23 mouse cellular contexts compared by ENCODE assay signal in the genomic region with DNA sequence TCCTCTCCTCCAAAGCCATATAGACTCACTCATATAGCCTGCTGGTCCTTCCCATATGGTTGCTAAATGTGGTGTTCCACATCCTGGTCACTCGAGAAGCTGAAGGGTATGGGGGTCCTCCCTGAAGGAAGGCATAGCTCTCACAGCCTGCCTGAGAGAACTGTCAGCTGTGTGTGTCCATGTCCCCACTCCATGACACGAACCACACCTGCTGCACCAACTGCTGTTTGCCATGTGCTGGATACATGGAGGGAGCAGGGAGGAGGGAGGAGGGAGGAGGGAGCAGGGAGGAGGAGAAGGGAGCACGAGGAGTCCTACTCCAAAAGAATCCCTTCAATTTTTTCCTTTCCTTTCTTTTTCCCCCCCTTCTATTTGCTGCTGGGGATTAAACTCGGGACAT. TPM values are rescaled to one million over a fixed set of nuclear protein-coding genes. Genes with fewer than 3 reads are reported as not detected.
A peak's percentile ranks its signal among the peaks of the same experiment; 100 is the strongest.
DNase-seq lines count a peak whose midpoint lies in the region; ATAC-seq and TF ChIP-seq lines count a peak whose summit lies in the region.
"Had no signal": no experiment of that assay in that cellular context is flagged by ENCODE, and none has a peak within 500 bp of the region (broad histone marks: within the 10 kb centered on the region; RNA-seq: fewer than 3 reads in every experiment).

No protein-coding gene starts in this region.

- peak; percentile 34 for DNase-seq in embryonic facial prominence, embryonic 14.5 days (ENCODE audit: low spot score)
- DNase-seq in embryonic facial prominence, embryonic 10.5 days (ENCODE audit: low spot score) = no peak
- no peak for DNase-seq in heart, postnatal 14 days
- no peak for DNase-seq in retina, embryonic 14.5 days (ENCODE audit: low spot score)
- DNase-seq: adrenal gland, adult 2 months; adrenal gland, adult 8-10 months; adrenal gland, postnatal 10 days; adrenal gland, postnatal 14 days; adrenal gland, postnatal 25 days; adrenal gland, postnatal 36 days; B cell, adult 2 months; cerebellum, adult 11 months; cerebellum, adult 11-12 months; cerebellum, adult 18-20 months; cerebellum, adult 2 months had no signal

- peaks cover 33% of the 10 kb centered on the region for H3K79me2 ChIP-seq in myocyte (ENCODE audit: control insufficient read depth, insufficient read depth)

- no peaks in the 10 kb centered on the region for H3K9me3 ChIP-seq in embryonic facial prominence, embryonic 14.5 days (ENCODE audit: control insufficient read depth, low read length)
- no peaks in the 10 kb centered on the region for H3K9me3 ChIP-seq in embryonic facial prominence, embryonic 10.5 days

- TF ChIP-seq CTCF in bone marrow, adult 2 months (IDR thresholded peaks at IDR 0.05; ENCODE audit: control insufficient read depth, insufficient read depth, low read length) = 0 out of 2 replicates have a peak, but pooled peaks have one; percentile 3

- H3K4me2 ChIP-seq in embryonic facial prominence, embryonic 14.5 days (ENCODE audit: low read depth, low read length) = no peak overlapping the region
- no peak overlapping the region for H3K4me2 ChIP-seq in myocyte (ENCODE audit: low read depth)

- no peak overlapping the region for H3K4me3 ChIP-seq in embryonic facial prominence, embryonic 14.5 days (ENCODE audit: low read depth, low read length)
- no peak overlapping the region for H3K4me3 ChIP-seq in embryonic facial prominence, embryonic 10.5 days
- H3K4me3 ChIP-seq in bone marrow, adult 2 months (replicated peaks; ENCODE audit: control insufficient read depth, low read depth, low read length) = no peak overlapping the region
- H3K4me3 ChIP-seq in myocyte = no peak overlapping the region

- WGBS in embryonic facial prominence, embryonic 14.5 days = 76% methylated on average over 4 of the region's 4 CpGs
- 72% methylated on average over 4 of the region's 4 CpGs for WGBS in embryonic facial prominence, embryonic 10.5 days
- WGBS in bone marrow, adult 2 months = 51% methylated on average over 4 of the region's 4 CpGs

- no peaks in the 10 kb centered on the region for H3K27me3 ChIP-seq in embryonic facial prominence, embryonic 14.5 days (replicated peaks; ENCODE audit: control insufficient read depth, insufficient read depth, low read length)
- no peaks in the 10 kb centered on the region for H3K27me3 ChIP-seq in embryonic facial prominence, embryonic 10.5 days (replicated peaks; ENCODE audit: low read depth, poor library complexity, severe bottlenecking)
- no peaks in the 10 kb centered on the region for H3K27me3 ChIP-seq in myocyte (ENCODE audit: control insufficient read depth, insufficient read depth, insufficient read length)
- H3K27me3 ChIP-seq: CH12.LX, Patski had no signal

- H3ac ChIP-seq in myocyte (ENCODE audit: control insufficient read depth, insufficient read length) = no peak overlapping the region

- no peaks in the 10 kb centered on the region for H3K36me3 ChIP-seq in embryonic facial prominence, embryonic 14.5 days (ENCODE audit: control insufficient read depth, insufficient read depth, low read length)
- H3K36me3 ChIP-seq in embryonic facial prominence, embryonic 10.5 days (replicated peaks) = no peaks in the 10 kb centered on the region
- peaks cover 26% of the 10 kb centered on the region for H3K36me3 ChIP-seq in myocyte (ENCODE audit: control insufficient read depth, insufficient read depth)
- H3K36me3 ChIP-seq: G1E had no signal

- no peak overlapping the region for H3K27ac ChIP-seq in embryonic facial prominence, embryonic 14.5 days (replicated peaks; ENCODE audit: low read depth, low read length)
- no peak overlapping the region for H3K27ac ChIP-seq in embryonic facial prominence, embryonic 10.5 days (replicated peaks)
- no peak overlapping the region for H3K27ac ChIP-seq in bone marrow, adult 2 months (ENCODE audit: control insufficient read depth, insufficient read depth, low read depth, low read length, poor library complexity)

- H3K9ac ChIP-seq in embryonic facial prominence, embryonic 14.5 days (ENCODE audit: low read depth, low read length) = no peak overlapping the region

- no peak for ATAC-seq in embryonic facial prominence, embryonic 14.5 days (ENCODE audit: low read depth)
- ATAC-seq: activated CD4-positive, CD25-positive, alpha-beta regulatory T cell, adult 4 months; CD4-positive, CD25-positive, alpha-beta regulatory T cell, adult 4 months had no signal

- no peak for TF ChIP-seq POLR2A in bone marrow, adult 2 months (IDR thresholded peaks at IDR 0.05; ENCODE audit: borderline replicate concordance, control insufficient read depth, low read depth, low read length)
- peak; percentile 49 for TF ChIP-seq POLR2A in myocyte (IDR thresholded peaks at IDR 0.05; ENCODE audit: insufficient read length, low read depth)

- no peaks in the 10 kb centered on the region for H3K4me1 ChIP-seq in embryonic facial prominence, embryonic 14.5 days (ENCODE audit: control insufficient read depth, insufficient read depth, low read length)
- H3K4me1 ChIP-seq in embryonic facial prominence, embryonic 10.5 days = 0 out of 2 replicates have a peak, but pooled peaks cover 2% of the 10 kb centered on the region
- no peaks in the 10 kb centered on the region for H3K4me1 ChIP-seq in bone marrow, adult 2 months (ENCODE audit: control insufficient read depth, insufficient read depth, low read length)

- intact Hi-C loops in heart, postnatal 14 days (cut with DNase I) = loop anchor here (5.0 kb wide), 1 partner anchor 32 kb away; a partner anchor contains a TSS

TF ChIP-seq in myocyte, 11 proteins besides CTCF, POLR2A, EP300 and RAD21:
- TF ChIP-seq MYOG (IDR thresholded peaks at IDR 0.05; ENCODE audit: control insufficient read depth in 1 of 3, insufficient read depth in 1 of 3, insufficient read length in 2 of 3, low read depth in 2 of 3) = peak; percentile 65 to 99 (median 98)
- TF ChIP-seq TCF3 (IDR thresholded peaks at IDR 0.05; ENCODE audit: insufficient read length, low read depth) = peak; percentile 95
- TF ChIP-seq SRF (IDR thresholded peaks at IDR 0.05; ENCODE audit: control insufficient read depth, insufficient read length, low read depth) = no peak
- peak; percentile 67 for TF ChIP-seq POLR2AphosphoS2 (IDR thresholded peaks at IDR 0.05; ENCODE audit: insufficient read length, low read depth)
- no peak for TF ChIP-seq USF1 (IDR thresholded peaks at IDR 0.05; ENCODE audit: low read depth)
- no peak for TF ChIP-seq E2F4 (IDR thresholded peaks at IDR 0.05; ENCODE audit: insufficient read depth)
- TF ChIP-seq CEBPB (IDR thresholded peaks at IDR 0.05; ENCODE audit: insufficient read depth, poor library complexity, severe bottlenecking) = no peak
- no peak for TF ChIP-seq MAX (IDR thresholded peaks at IDR 0.05; ENCODE audit: low read depth)
- no peak for TF ChIP-seq REST (IDR thresholded peaks at IDR 0.05; ENCODE audit: insufficient read depth, insufficient read length)
- peak; percentile 83 for TF ChIP-seq TCF12 (IDR thresholded peaks at IDR 0.05; ENCODE audit: insufficient read depth, poor library complexity, severe bottlenecking)
- TF ChIP-seq MYOD1 (IDR thresholded peaks at IDR 0.05; ENCODE audit: control insufficient read depth in 1 of 3, insufficient read length in 2 of 3, low read depth in 2 of 3) = peak; percentile 48 to 99 (median 95)

RNA-seq across cellular contexts. Expression of a gene that starts 30.8 kb away (rescaled TPM):
- polyA plus RNA-seq in embryonic facial prominence, embryonic 14.5 days (2014; fragmentation: Nextera tagmentation; extraction: Ambion mirVana) = 6.3 and 8.9 TPM in 2 replicates
- 2.9 and 3.2 TPM in 2 replicates for polyA plus RNA-seq in embryonic facial prominence, embryonic 10.5 days (2016; fragmentation: Nextera tagmentation; extraction: Ambion mirVana)
- polyA plus RNA-seq in bone marrow, adult 2 months (2011; ENCODE audit: insufficient read depth, insufficient read length, low replicate concordance, missing spikeins) = 0.65 TPM in 1 of 2 replicates, not detected in the other
- 70.9 TPM for polyA plus RNA-seq in myocyte (2012; fragmentation: generic; extraction: Trizol)
- 1 to 10 TPM; 4.6 to 5.0 TPM for total RNA-seq in heart, postnatal 14 days (2021)
- total RNA-seq: CH12.LX, MEL had no signal
- polyA plus RNA-seq: activated CD4-positive, CD25-positive, alpha-beta regulatory T cell, adult 4 months; CD4-positive, CD25-positive, alpha-beta regulatory T cell, adult 4 months; G1E had no signal
